Mouse (Mus musculus) T-helper 17 cell (primary cell): ENCODE results near the gene Kat2a.

ENCODE experiments used
- in situ Hi-C, 2 experiments: fragments of 300-600 bp; cut with MboI, MseI; formaldehyde crosslinking; loops; 1 replicate in 1 of 2; 2 replicates in 1 of 2; pipeline ENCODE4 v1.15.1; 2025; ENCODE audit warnings: high pct_unique_total_duplicates in 2 of 2

Kat2a gene

DNA sequence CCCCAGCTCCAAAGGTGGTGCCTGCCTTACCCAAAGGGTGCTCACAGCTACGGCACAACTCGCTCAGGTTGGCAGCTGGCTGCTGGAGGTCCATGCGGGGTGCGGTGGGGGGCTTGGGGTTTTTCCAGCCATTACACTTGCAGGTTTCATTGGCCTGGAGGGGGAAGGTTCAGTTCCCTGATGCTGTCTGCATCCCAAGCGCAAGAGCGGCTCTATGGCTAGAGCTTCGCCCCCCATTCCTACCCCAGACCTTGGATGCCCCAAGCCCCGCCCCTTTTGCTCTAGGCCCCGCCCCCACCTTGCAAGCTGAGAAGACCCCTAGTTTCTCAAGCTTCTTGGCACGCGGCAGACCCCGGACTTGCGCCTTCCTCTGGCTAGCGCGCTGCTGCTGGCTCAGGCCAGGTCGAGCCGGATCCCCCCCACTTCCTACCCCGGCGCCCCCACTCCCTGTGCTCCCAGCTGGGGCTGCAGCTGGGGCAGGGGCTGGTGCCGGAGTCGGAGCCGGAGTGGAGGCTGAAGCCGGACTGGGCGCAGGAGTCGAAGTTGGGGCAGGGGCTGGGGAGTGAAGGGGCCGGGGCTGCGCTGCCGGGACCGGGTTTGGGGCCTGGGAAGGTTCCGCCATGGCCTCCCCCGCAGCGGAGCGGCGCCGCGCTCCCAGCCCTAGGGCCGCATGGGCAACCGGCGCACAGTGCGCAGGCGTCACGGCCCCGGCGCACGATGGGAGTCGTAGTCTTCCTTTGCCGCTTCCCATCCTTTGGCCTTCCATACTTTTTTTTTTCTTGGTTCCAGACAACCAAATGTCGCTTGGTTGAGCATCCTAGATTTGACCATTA, at the start of gene Kat2a:
TSS of gene Kat2a (minus strand) at position 683 of the 833 bp plus-strand sequence.
- in situ Hi-C loops: no loop called here

DNA sequence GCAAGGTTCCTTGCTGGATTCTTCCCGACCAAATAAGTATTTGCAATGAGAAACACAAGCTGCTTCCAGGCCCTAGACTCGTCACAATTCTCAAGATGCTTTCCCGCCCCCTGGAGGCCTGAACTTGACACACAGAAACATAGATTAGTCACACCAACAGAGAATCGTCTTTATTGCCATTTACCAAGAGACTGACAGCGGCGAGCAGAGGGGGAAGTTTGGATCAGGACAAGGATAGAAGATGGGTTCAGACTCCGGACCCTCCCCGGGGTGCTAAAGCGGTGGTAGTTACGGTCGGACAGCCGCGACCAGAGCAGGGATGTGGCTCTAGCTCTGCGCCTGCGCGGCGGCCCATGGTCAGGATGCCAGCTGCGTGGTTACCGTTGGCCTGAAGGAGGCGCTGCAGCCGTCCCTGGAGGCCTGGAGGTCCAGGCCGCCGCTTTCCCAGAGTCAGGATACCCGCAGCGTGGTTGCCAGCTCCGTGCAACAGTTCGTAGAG, 49.3 kb upstream of the Kat2a start:
- in situ Hi-C loops: no loop called here

- in situ Hi-C loops: no loop called here
Observed at GRCm38 (mm10) chr11:100759611-100760233, 47.5 kb upstream of the Kat2a start, which contains the start of gene Kcnh4. Gene Kcnh4 (minus strand): TSS chr11:100759942.

- in situ Hi-C loops: no loop called here
Observed at GRCm38 (mm10) chr11:100758707-100759610, 46.7 kb upstream of the Kat2a start.

- in situ Hi-C loops: no loop called here
Observed at GRCm38 (mm10) chr11:100757566-100757965, 45.3 kb upstream of the Kat2a start.

- in situ Hi-C loops: no loop called here
Observed at GRCm38 (mm10) chr11:100756476-100756875, 44.2 kb upstream of the Kat2a start.

- in situ Hi-C loops: no loop called here
Observed at GRCm38 (mm10) chr11:100754693-100755057, 42.4 kb upstream of the Kat2a start.

DNA sequence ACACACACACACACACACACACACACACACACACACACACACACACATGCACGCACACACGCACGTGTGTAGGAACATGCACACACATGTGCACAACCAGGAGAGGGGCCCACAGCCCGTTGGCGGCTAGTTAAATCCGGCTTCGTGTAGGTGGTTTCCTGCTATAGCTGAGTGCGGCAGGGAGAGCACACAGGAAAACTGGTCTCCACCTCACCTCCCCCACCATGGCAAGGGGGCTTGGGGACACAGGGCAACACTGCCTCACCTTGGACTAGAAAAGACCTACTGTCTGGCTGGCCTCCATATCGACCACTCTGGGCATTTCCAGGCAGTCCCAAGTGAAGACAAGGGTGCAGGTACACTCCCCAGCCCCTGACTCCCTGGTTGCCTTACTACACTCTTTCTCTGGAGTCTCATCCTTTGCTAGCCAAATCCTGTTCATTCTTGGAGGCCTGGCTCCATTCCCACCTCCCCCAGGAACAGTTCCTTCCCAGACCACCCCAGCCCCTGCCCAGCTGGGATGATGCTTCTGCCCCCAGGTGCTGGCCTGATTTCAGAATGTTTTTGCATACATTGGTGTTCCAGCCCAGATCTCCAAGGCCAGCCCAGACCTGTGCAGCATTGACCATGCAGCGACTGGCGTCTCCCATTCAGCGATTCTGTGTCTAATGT, 41.9 kb upstream of the Kat2a start:
- in situ Hi-C loops: no loop called here

GRCm38 (mm10) chr11:100752294-100752693, 40.0 kb upstream of the Kat2a start:
- in situ Hi-C loops: no loop called here

- in situ Hi-C loops: no loop called here
Observed at GRCm38 (mm10) chr11:100750127-100750526, 37.9 kb upstream of the Kat2a start.

GRCm38 (mm10) chr11:100749469-100749868, 37.2 kb upstream of the Kat2a start:
- in situ Hi-C loops: no loop called here

- in situ Hi-C loops: no loop called here
Observed at GRCm38 (mm10) chr11:100748620-100749019, 36.4 kb upstream of the Kat2a start.

GRCm38 (mm10) chr11:100747114-100747513, 34.8 kb upstream of the Kat2a start:
- in situ Hi-C loops: no loop called here

DNA sequence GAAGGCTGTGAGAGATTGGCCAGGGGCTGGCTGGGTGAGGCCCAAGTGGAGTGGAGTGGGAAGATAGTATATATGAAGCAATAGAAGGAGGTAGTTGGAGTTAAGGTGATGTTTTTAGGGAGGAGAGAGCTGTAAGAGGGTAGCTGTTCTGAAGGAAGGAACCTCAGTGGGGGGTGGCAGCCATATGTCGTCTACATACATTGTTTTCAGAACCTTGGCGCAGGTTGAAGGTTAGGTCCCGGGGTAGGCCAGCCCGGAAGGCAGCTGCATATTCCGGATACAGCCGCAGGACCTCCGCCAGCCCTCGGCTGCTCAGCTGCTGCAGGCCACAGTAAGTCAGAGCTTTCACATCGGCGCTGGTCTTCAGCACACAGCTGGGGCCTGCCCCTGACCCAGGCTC, 34.3 kb upstream of the Kat2a start:
- in situ Hi-C loops: no loop called here

GRCm38 (mm10) chr11:100745085-100745484, 32.8 kb upstream of the Kat2a start:
- in situ Hi-C loops: no loop called here

- in situ Hi-C loops: no loop called here
Observed at GRCm38 (mm10) chr11:100741348-100741747, 29.1 kb upstream of the Kat2a start.

GRCm38 (mm10) chr11:100738749-100739148, 26.5 kb upstream of the Kat2a start:
- in situ Hi-C loops: no loop called here

DNA sequence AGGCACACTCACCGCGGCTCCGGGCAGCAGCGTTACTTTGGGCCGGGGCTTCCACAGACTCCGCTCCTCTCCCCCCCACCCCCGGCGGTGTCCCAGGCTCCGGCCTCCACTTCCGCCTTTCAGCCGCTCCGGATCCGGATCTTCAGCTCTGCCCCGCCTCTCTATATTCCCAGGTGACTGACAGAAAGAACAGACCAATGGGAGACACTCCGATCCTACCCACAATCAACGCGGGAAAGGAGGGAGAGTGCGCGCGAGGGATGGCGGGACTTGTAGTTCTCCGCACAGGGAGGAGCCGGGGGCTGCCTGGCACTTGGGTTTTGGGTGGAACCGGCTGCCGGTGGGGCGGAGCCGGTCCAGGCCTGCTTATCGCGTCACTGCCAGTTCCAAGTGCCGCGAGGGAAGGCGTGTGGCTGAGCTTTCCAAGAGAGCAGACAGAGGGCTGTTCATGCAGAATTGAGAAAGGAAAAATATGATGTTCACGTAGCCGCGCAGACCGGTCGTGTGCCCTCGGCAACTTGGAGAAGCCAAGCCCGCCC, 25.9 kb upstream of the Kat2a start, which contains the start of gene Rab5c:
TSS of gene Rab5c (minus strand) at position 150 of the 539 bp plus-strand sequence.
- in situ Hi-C loops: no loop called here

DNA sequence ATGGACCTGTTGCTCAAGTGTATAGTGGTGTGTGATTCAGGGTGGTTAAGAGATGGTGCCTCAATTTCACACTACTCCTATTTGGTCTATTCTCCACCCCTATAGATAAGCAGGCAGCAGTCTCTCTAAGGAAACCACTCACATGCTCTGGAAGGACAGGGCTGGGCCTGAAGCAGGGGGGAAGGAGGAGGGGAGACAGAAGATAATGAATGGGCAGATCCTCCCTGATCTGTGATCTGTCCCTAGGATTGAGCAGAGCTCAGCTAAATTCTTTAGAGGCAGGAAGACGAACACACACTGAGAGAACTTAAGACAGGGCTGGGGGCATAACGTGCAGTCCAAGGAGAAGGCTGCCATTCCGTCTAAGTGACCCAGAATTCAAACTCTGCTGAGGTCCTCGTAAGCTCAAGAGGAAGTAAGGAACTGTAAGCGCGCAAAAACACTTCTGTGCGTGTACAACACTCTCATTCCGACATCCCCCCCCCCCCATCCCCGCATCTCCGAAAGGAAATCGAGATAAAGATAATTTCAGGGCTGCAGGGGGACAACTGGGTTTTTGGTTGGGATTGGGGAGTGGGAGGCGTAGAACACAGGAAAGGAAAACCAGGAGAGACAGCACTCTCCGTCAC, 25.0 kb upstream of the Kat2a start:
- in situ Hi-C loops: no loop called here

- in situ Hi-C loops: no loop called here
Observed at GRCm38 (mm10) chr11:100736746-100737080, 24.4 kb upstream of the Kat2a start.
